ENCODE assay signal across 31 mouse cellular contexts in genomic region chr7:44708093-44708492, GRCm38 (mm10). TPM values are rescaled to one million over a fixed set of nuclear protein-coding genes. Genes with fewer than 3 reads are reported as not detected.
"Had no signal": no experiment of that assay in that cellular context is flagged by ENCODE, and none has a peak within 500 bp of the region (broad histone marks: within the 10 kb centered on the region; RNA-seq: fewer than 3 reads in every experiment).

No protein-coding gene starts in this region.

RNA-seq across cellular contexts. Expression of gene Izumo2, which starts 0.4 kb away (rescaled TPM):
- total RNA-seq: common myeloid progenitor, adult 5-6 weeks; forebrain, postnatal 0 days; gastrocnemius, adult 18-20 months; gastrocnemius, adult 2 months; gastrocnemius, adult 8-10 months; gastrocnemius, postnatal 10 days; gastrocnemius, postnatal 14 days; gastrocnemius, postnatal 25 days; gastrocnemius, postnatal 36 days; gastrocnemius, postnatal 4 days; granulocyte monocyte progenitor cell, adult 5-6 weeks; heart, adult 18-20 months; heart, adult 2 months; heart, adult 8-10 months had no signal
- polyA plus RNA-seq: cortical plate, adult 2 months; embryonic facial prominence, embryonic 10.5 days; embryonic facial prominence, embryonic 11.5 days; embryonic facial prominence, embryonic 12.5 days; embryonic facial prominence, embryonic 13.5 days; embryonic facial prominence, embryonic 14.5 days; embryonic facial prominence, embryonic 15.5 days; erythroblast, embryonic 14.5 days; forebrain, embryonic 10.5 days; forebrain, embryonic 11.5 days; forebrain, embryonic 12.5 days; forebrain, embryonic 13.5 days; forebrain, embryonic 14.5 days; forebrain, embryonic 15.5 days; forebrain, embryonic 16.5 days; forebrain, postnatal 0 days; frontal cortex, adult 2 months; heart, adult 2 months; heart, embryonic 10.5 days had no signal

RNA-seq across cellular contexts. Expression of gene Myh14, which starts 37.5 kb away (rescaled TPM):
- total RNA-seq: common myeloid progenitor, adult 5-6 weeks; granulocyte monocyte progenitor cell, adult 5-6 weeks had no signal

RNA-seq across cellular contexts. Expression of gene Zfp473, which starts 42.8 kb away (rescaled TPM):
- total RNA-seq: gastrocnemius, adult 18-20 months; gastrocnemius, postnatal 36 days; heart, adult 18-20 months; heart, adult 2 months had no signal
